10 mouse cellular contexts compared by ENCODE assay signal in genomic region chr15:86239801-86240200, GRCm38 (mm10). TPM values are rescaled to one million over a fixed set of nuclear protein-coding genes. Genes with fewer than 3 reads are reported as not detected.
DNase-seq lines count a peak whose midpoint lies in the region; ATAC-seq lines count a peak whose summit lies in the region.
"Had no signal": no experiment of that assay in that cellular context is flagged by ENCODE, and none has a peak within 500 bp of the region (broad histone marks: within the 10 kb centered on the region; RNA-seq: fewer than 3 reads in every experiment).

No protein-coding gene starts in this region.

- H3K27me3 ChIP-seq in midbrain, embryonic 10.5 days (ENCODE audit: low read depth, poor library complexity, severe bottlenecking): no peaks in the 10 kb centered on the region
- H3K27me3 ChIP-seq in midbrain, embryonic 13.5 days: no peaks in the 10 kb centered on the region
- peaks cover 2% of the 10 kb centered on the region; the same call in 1 of the 2 replicates for H3K27me3 ChIP-seq in heart, embryonic 11.5 days (ENCODE audit: control insufficient read depth, insufficient read depth, low read length)
- H3K27me3 ChIP-seq in liver, embryonic 11.5 days (replicated peaks; ENCODE audit: control insufficient read depth, insufficient read depth, low read length): no peaks in the 10 kb centered on the region
- H3K27me3 ChIP-seq: embryonic facial prominence, embryonic 15.5 days; limb, embryonic 15.5 days had no signal

- H3K9ac ChIP-seq in midbrain, embryonic 13.5 days (replicated peaks): no peak overlapping the region
- H3K9ac ChIP-seq in heart, embryonic 11.5 days (ENCODE audit: low read depth, low read length): no peak overlapping the region
- no peak overlapping the region for H3K9ac ChIP-seq in liver, embryonic 11.5 days (ENCODE audit: low read depth, low read length)
- H3K9ac ChIP-seq: embryonic facial prominence, embryonic 15.5 days; limb, embryonic 15.5 days had no signal

- ATAC-seq in midbrain, embryonic 13.5 days: no peak
- 0 out of 2 replicates have a peak, but pooled peaks have one; percentile 45 for ATAC-seq in heart, embryonic 11.5 days (replicated peaks; ENCODE audit: insufficient number of reproducible peaks, low FRiP score, low TSS enrichment)
- ATAC-seq in liver, embryonic 11.5 days (replicated peaks; ENCODE audit: low FRiP score): no peak; the same call in 1 of the 2 replicates

- 36% methylated on average over 10 of the region's 10 CpGs for WGBS in midbrain, embryonic 10.5 days
- 29% methylated on average over 10 of the region's 10 CpGs for WGBS in midbrain, embryonic 13.5 days
- WGBS in heart, embryonic 11.5 days (ENCODE audit: insufficient replicate concordance): 31% methylated on average over 10 of the region's 10 CpGs
- 37% methylated on average over 10 of the region's 10 CpGs for WGBS in liver, embryonic 11.5 days

- peaks cover 18% of the 10 kb centered on the region for H3K36me3 ChIP-seq in midbrain, embryonic 10.5 days
- peaks cover 18% of the 10 kb centered on the region for H3K36me3 ChIP-seq in midbrain, embryonic 13.5 days
- H3K36me3 ChIP-seq in heart, embryonic 11.5 days (ENCODE audit: control insufficient read depth, insufficient read depth, low read length): no peaks in the 10 kb centered on the region
- no peaks in the 10 kb centered on the region for H3K36me3 ChIP-seq in liver, embryonic 11.5 days (ENCODE audit: control insufficient read depth, insufficient read depth, low read length)

- H3K4me1 ChIP-seq in midbrain, embryonic 10.5 days: peaks cover 6% of the 10 kb centered on the region; the same call in 1 of the 2 replicates
- no peaks in the 10 kb centered on the region for H3K4me1 ChIP-seq in midbrain, embryonic 13.5 days (replicated peaks)
- no peaks in the 10 kb centered on the region for H3K4me1 ChIP-seq in heart, embryonic 11.5 days (ENCODE audit: control insufficient read depth, insufficient read depth, low read length)
- H3K4me1 ChIP-seq in liver, embryonic 11.5 days (replicated peaks; ENCODE audit: control insufficient read depth, insufficient read depth, low read length): no peaks in the 10 kb centered on the region
- H3K4me1 ChIP-seq: embryonic facial prominence, embryonic 15.5 days; limb, embryonic 15.5 days had no signal

- no peaks in the 10 kb centered on the region for H3K9me3 ChIP-seq in midbrain, embryonic 10.5 days (replicated peaks)
- no peaks in the 10 kb centered on the region for H3K9me3 ChIP-seq in midbrain, embryonic 13.5 days
- H3K9me3 ChIP-seq in heart, embryonic 11.5 days (replicated peaks; ENCODE audit: control insufficient read depth, low read length): no peaks in the 10 kb centered on the region
- H3K9me3 ChIP-seq in liver, embryonic 11.5 days (ENCODE audit: control insufficient read depth, low read length): no peaks in the 10 kb centered on the region
- H3K9me3 ChIP-seq: embryonic facial prominence, embryonic 15.5 days; limb, embryonic 15.5 days had no signal

- H3K4me3 ChIP-seq in midbrain, embryonic 10.5 days: no peak overlapping the region
- no peak overlapping the region for H3K4me3 ChIP-seq in midbrain, embryonic 13.5 days (replicated peaks)
- H3K4me3 ChIP-seq in heart, embryonic 11.5 days (ENCODE audit: low read depth, low read length): no peak overlapping the region
- no peak overlapping the region for H3K4me3 ChIP-seq in liver, embryonic 11.5 days (ENCODE audit: low read depth, low read length)
- H3K4me3 ChIP-seq: embryonic facial prominence, embryonic 15.5 days; limb, embryonic 15.5 days had no signal

- DNase-seq in midbrain, embryonic 10.5 days (ENCODE audit: low spot score): peak; percentile 68
- peak; percentile 38 for DNase-seq in adrenal gland, adult 8-10 months
- DNase-seq in embryo, embryonic 9.5 days (ENCODE audit: extremely low spot score): peak; percentile 76
- DNase-seq in liver, embryonic 11.5 days (ENCODE audit: low spot score): peak; percentile 59
- peak; percentile 18 for DNase-seq in retina, adult 2 months (ENCODE audit: low read depth, low spot score)
- DNase-seq in yolk sac, embryonic 10.5 days (ENCODE audit: low spot score): peak; percentile 23

- no peak overlapping the region for H3K27ac ChIP-seq in midbrain, embryonic 10.5 days (replicated peaks)
- no peak overlapping the region for H3K27ac ChIP-seq in midbrain, embryonic 13.5 days
- no peak overlapping the region for H3K27ac ChIP-seq in heart, embryonic 11.5 days (ENCODE audit: low read depth, low read length)
- no peak overlapping the region for H3K27ac ChIP-seq in liver, embryonic 11.5 days (ENCODE audit: low read depth, low read length)
- H3K27ac ChIP-seq: embryonic facial prominence, embryonic 15.5 days; limb, embryonic 15.5 days had no signal

- H3K4me2 ChIP-seq in midbrain, embryonic 13.5 days (replicated peaks): no peak overlapping the region
- H3K4me2 ChIP-seq in heart, embryonic 11.5 days: no peak overlapping the region
- no peak overlapping the region for H3K4me2 ChIP-seq in liver, embryonic 11.5 days
- H3K4me2 ChIP-seq: embryonic facial prominence, embryonic 15.5 days; limb, embryonic 15.5 days had no signal

RNA-seq across cellular contexts. Expression of gene Tbc1d22a, which starts 25.5 kb away (rescaled TPM):
- polyA plus RNA-seq in midbrain, embryonic 10.5 days (2016; fragmentation: Nextera tagmentation; extraction: Ambion mirVana): 10.8 and 12.5 TPM in 2 replicates
- polyA plus RNA-seq in midbrain, embryonic 13.5 days (2015; fragmentation: Nextera tagmentation; extraction: Ambion mirVana): 13.4 and 13.6 TPM in 2 replicates
- 10 to 100 TPM; 36.6 to 49.1 (median 43.4) TPM for total RNA-seq in adrenal gland, adult 8-10 months (2022)
- polyA plus RNA-seq in heart, embryonic 11.5 days (2014; fragmentation: Nextera tagmentation; extraction: Ambion mirVana): 6.0 and 7.3 TPM in 2 replicates
- polyA plus RNA-seq in liver, embryonic 11.5 days (2014; fragmentation: Nextera tagmentation; extraction: Ambion mirVana): 10.8 and 11.7 TPM in 2 replicates

RNA-seq across cellular contexts. Expression of gene Cerk, which starts 53.9 kb away (rescaled TPM):
- 13.3 and 16.8 TPM in 2 replicates for polyA plus RNA-seq in midbrain, embryonic 10.5 days (2016; fragmentation: Nextera tagmentation; extraction: Ambion mirVana)
- polyA plus RNA-seq in midbrain, embryonic 13.5 days (2015; fragmentation: Nextera tagmentation; extraction: Ambion mirVana): 20.6 and 22.3 TPM in 2 replicates
- total RNA-seq in adrenal gland, adult 8-10 months (2022): 10 to 100 TPM; 33.3 to 53.8 (median 43.4) TPM
- polyA plus RNA-seq in heart, embryonic 11.5 days (2014; fragmentation: Nextera tagmentation; extraction: Ambion mirVana): 10.1 and 10.6 TPM in 2 replicates
- polyA plus RNA-seq in liver, embryonic 11.5 days (2014; fragmentation: Nextera tagmentation; extraction: Ambion mirVana): 8.4 and 8.5 TPM in 2 replicates

Comparison
In these comparisons a context has a peak if more than half of its experiments do, and no peak if none do; other contexts are left out.
1. DNase-seq: peak in every context shown above with its lines; median percentile 76 in embryo, embryonic 9.5 days; 68 in midbrain, embryonic 10.5 days; 59 in liver, embryonic 11.5 days; 38 in adrenal gland, adult 8-10 months; 23 in yolk sac, embryonic 10.5 days; 18 in retina, adult 2 months.